Mouse (Mus musculus) neural tube, embryonic 13.5 days (tissue): ENCODE data around the gene Auts2. TPM values are rescaled to one million over a fixed set of nuclear protein-coding genes. Genes with fewer than 3 reads are reported as not detected.
"Not testable (repeated sequence)": the region's sequence is repeated elsewhere in the genome, so short reads cannot be mapped to it uniquely, and the experiment has no call there.

Experiments used
- ATAC-seq: fragments of 200-750 bp; cut with Nextera tagmentation; 2 replicates; pipeline ENCODE4 v1.8.0; 2017; ENCODE audit warnings: low read depth, mild to moderate bottlenecking, moderate TSS enrichment, moderate library complexity
- H3K27ac ChIP-seq: fragments of 300-500 bp; sonication (generic); replicated peaks from 2 replicates; pipeline ENCODE4 v1.5.1; 2015; ENCODE audit warnings: moderate library complexity, mild to moderate bottlenecking, inconsistent platforms
- H3K27me3 ChIP-seq: fragments of 300-500 bp; sonication (generic); 2 replicates; pipeline ENCODE4 v1.6.1; 2015; ENCODE audit warnings: mild to moderate bottlenecking, inconsistent platforms
- H3K36me3 ChIP-seq: fragments of 300-500 bp; sonication (generic); 2 replicates; pipeline ENCODE4 v1.6.1; 2015; ENCODE audit warnings: mild to moderate bottlenecking, inconsistent platforms
- H3K4me1 ChIP-seq: fragments of 300-500 bp; sonication (generic); replicated peaks from 2 replicates; pipeline ENCODE4 v1.6.1; 2015; ENCODE audit warnings: inconsistent platforms
- H3K4me2 ChIP-seq: fragments of 300-500 bp; sonication (generic); 2 replicates; pipeline ENCODE4 v1.6.1; 2015; ENCODE audit warnings: inconsistent platforms, mild to moderate bottlenecking, moderate library complexity
- H3K4me3 ChIP-seq: fragments of 300-500 bp; sonication (generic); 2 replicates; pipeline ENCODE4 v1.5.1; 2015; ENCODE audit warnings: mild to moderate bottlenecking, inconsistent platforms
- H3K9ac ChIP-seq: fragments of 300-500 bp; sonication (generic); 2 replicates; pipeline ENCODE4 v1.6.1; 2015; ENCODE audit warnings: moderate library complexity, mild to moderate bottlenecking, inconsistent platforms
- H3K9me3 ChIP-seq: fragments of 300-500 bp; sonication (generic); 2 replicates; pipeline ENCODE4 v1.6.1; 2016; ENCODE audit warnings: inconsistent platforms
- WGBS: fragments of 180-500 bp; shearing (Covaris S2); methylation state at CpG from one replicate; pipeline ENCODE4 v1.1.7; 2015; 5-methylcytosine and 5-hydroxymethylcytosine counted together
- polyA plus RNA-seq: library from polyadenylated mRNA; unstranded; fragments of >200 nt; fragmentation: Nextera tagmentation; extraction: Ambion mirVana; gene quantifications from 2 replicates; pipeline ENCODE4 v1.2.1, GENCODE M21; 2015

The Auts2 gene
- 72.6 and 82.2 TPM in 2 replicates for polyA plus RNA-seq

DNA sequence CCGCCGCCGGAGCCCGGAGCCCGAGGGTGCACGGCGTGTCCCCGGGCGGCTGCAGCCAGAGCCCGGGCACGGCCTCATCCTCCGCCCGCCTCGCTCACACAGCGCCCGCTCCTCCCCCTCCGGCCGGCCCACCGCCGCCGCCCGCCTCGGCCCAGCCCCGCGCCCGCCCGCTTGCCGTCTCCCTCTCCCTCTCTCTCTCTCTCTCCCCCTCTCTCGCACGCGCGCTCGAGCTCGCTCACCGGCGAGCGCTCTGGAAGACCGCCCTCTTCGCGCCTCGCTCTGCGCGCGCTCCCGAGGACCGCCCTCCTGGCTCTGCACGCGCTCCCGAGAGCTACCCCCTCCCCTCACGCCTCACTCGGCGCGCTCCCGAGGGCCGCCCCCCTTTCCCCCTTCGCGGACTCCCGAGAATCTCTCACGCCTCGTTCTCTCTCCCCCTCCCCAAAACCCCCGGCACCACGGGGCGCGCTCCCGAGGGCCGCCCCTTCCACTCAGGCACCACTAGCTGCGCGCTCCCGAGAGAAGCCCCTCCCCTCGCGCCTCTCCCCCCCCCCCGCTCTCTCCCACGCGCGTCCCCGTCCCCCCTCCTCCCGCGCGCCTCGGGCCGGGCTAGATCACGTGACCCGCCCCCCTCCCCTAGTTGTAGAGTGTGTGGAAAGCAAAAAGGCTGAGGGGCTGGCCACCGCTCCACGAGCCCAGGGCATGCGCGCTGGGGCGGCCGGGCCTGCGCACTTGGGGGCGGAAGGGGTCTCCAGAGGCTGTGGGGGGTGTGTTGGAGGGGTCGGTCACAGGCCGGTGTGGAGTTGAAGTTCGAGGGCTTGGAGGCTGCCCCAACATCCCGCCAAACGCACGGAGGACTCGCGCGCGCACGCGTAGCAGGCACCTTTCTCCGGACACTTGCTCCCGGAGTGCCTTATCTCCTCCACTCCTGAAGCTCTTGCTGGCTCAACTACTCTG lies at the start of gene Auts2:
Gene Auts2, minus strand, starts transcription at position 227 of the 954 bp plus-strand sequence.
- H3K4me3 ChIP-seq: peak within 1 kb of the TSS; percentile 71
- whole genome bisulfite sequencing: under 1% methylated on average over 67 of the region's 105 CpGs
- H3K9me3 ChIP-seq: no peaks in the 10 kb centered on the region
- H3K36me3 ChIP-seq: no peaks in the 10 kb centered on the region
- H3K27me3 ChIP-seq: peaks cover 10% of the 10 kb centered on the region; the same call in 1 of the 2 replicates
- peaks cover 33% of the 10 kb centered on the region for H3K4me1 ChIP-seq
- peak within 1 kb of the TSS; percentile 89 for H3K9ac ChIP-seq
- H3K27ac ChIP-seq: peak within 1 kb of the TSS; percentile 95
- H3K4me2 ChIP-seq: peak within 1 kb of the TSS; percentile 75
- ATAC-seq: peak; percentile 94

GRCm38 (mm10) chr5:132591721-132592695 lies 48.9 kb upstream of the Auts2 start:
- Histone ChIP-seq H3K9ac (no peak overlapping the region), H3K27me3 (no peaks in the 10 kb centered on the region), H3K4me2 (no peak overlapping the region), H3K9me3 (no peaks in the 10 kb centered on the region), H3K36me3 (no peaks in the 10 kb centered on the region), H3K4me1 (no peaks in the 10 kb centered on the region), H3K27ac (no peak overlapping the region), H3K4me3 (no peak overlapping the region)
- WGBS: 66% methylated on average over 24 of the region's 24 CpGs
- ATAC-seq: no peak

DNA sequence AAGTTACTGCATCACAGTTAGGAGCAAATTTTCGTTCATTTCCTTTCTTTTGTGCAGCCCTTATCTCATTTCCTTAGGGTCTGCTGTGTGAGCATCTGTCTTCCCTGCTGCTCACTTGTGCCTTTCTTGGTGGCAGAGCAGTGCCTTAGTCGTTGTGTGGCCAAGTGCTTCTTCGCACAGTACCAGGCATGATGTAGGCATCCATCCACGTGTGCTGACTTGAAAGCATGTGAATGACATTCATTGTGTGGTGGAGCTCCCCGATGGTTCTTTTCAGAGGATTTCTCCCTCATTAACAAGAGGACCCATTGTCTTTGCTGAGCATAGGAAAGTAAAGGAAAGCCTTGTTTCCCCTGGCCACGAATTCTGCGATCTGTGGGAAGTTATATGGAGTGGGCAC lies 36.6 kb upstream of the Auts2 start:
- 41% methylated on average over 7 of the region's 7 CpGs for WGBS
- no peaks in the 10 kb centered on the region for H3K27me3 ChIP-seq
- H3K4me2 ChIP-seq: no peak overlapping the region
- no peaks in the 10 kb centered on the region for H3K9me3 ChIP-seq
- H3K36me3 ChIP-seq: no peaks in the 10 kb centered on the region
- no peak overlapping the region for H3K9ac ChIP-seq
- ATAC-seq: no peak
- H3K4me3 ChIP-seq: no peak overlapping the region
- no peaks in the 10 kb centered on the region for H3K4me1 ChIP-seq
- H3K27ac ChIP-seq: no peak overlapping the region

- WGBS: 79% methylated on average over 6 of the region's 6 CpGs
- not testable (repeated sequence) for H3K27ac ChIP-seq, H3K9ac ChIP-seq, ATAC-seq, H3K4me2 ChIP-seq, H3K4me3 ChIP-seq, H3K36me3 ChIP-seq, H3K9me3 ChIP-seq, H3K4me1 ChIP-seq, H3K27me3 ChIP-seq
These were observed 17.6 kb upstream of the Auts2 start for GRCm38 (mm10) chr5:132560771-132561170.

DNA sequence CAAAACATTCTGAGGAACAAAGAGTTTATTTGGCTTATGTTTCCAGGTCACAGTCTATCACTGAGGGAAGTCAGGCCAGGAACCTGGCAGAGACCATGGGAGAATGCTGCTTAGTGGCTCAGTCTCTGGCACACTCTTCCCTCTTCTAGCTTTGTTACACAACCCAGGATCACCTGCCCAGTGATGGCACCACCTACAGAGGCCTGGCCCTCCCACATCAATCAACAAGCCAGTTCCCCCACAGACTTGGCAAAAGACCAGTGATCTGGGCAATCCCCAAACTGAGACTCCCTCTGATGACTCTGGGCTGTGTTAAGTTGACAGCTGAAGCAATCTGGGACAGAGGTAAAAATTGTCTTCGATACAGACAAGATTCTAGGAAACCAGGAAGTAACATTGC lies 2.6 kb upstream of the Auts2 start:
- no peak overlapping the region for H3K27ac ChIP-seq
- WGBS: 70% methylated on average over 1 of the region's 1 CpGs
- peaks cover 11% of the 10 kb centered on the region; the same call in 1 of the 2 replicates for H3K4me1 ChIP-seq
- ATAC-seq: no peak
- H3K4me2 ChIP-seq: no peak overlapping the region
- no peak overlapping the region for H3K9ac ChIP-seq
- H3K9me3 ChIP-seq: no peaks in the 10 kb centered on the region
- H3K4me3 ChIP-seq: no peak overlapping the region
- H3K27me3 ChIP-seq: peaks cover 13% of the 10 kb centered on the region
- H3K36me3 ChIP-seq: no peaks in the 10 kb centered on the region

- Histone ChIP-seq H3K4me2 (peak overlapping the region; percentile 75), H3K4me1 (peaks cover 25% of the 10 kb centered on the region), H3K27ac (0 out of 2 replicates have a peak overlapping the region, but pooled peaks have one; percentile 33), H3K4me3 (peak overlapping the region; percentile 71), H3K36me3 (no peaks in the 10 kb centered on the region), H3K27me3 (peaks cover 10% of the 10 kb centered on the region; the same call in 1 of the 2 replicates), H3K9me3 (no peaks in the 10 kb centered on the region), H3K9ac (peak overlapping the region; percentile 89)
- 4% methylated on average over 26 of the region's 26 CpGs for WGBS
- no peak for ATAC-seq
These were observed 1.2 kb upstream of the Auts2 start for GRCm38 (mm10) chr5:132544176-132544995.

DNA sequence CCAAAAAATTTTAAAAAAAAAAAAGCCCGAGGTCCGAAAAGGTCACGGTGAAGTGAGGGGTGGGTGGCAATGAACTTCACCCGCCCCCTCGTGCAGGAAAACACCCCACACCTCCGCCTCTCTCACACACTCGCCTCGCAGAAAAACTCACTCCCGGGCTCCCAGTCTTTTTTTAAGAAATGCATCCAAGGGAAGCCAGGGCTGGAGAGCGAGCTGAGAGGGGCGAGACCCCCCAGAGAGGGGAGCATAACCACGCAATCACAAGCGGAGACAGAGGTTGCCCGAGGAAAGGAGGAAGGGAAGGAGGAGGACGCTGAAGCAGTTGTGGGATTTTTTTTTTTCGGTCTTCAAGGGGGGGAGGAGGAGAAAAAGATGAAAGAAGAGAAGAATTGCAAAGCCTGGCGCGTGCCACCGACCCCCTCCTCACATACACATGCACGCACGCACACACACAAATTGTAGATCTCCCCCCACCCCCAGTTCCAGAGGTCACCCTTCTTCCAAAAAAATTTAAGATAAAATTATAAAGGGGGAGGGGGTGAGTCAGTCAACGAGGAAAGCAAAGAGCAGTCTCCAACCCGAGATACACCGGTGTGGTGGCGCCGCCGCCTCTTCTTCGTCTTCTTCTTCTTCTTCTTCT lies 643 bp downstream of the Auts2 start:
- peak overlapping the region; percentile 89 for H3K9ac ChIP-seq
- no peaks in the 10 kb centered on the region for H3K36me3 ChIP-seq
- H3K9me3 ChIP-seq: no peaks in the 10 kb centered on the region
- WGBS: under 1% methylated on average over 28 of the region's 28 CpGs
- H3K27me3 ChIP-seq: peaks cover 4% of the 10 kb centered on the region; the same call in 1 of the 2 replicates
- H3K4me1 ChIP-seq: peaks cover 41% of the 10 kb centered on the region
- peak overlapping the region; percentile 75 for H3K4me2 ChIP-seq
- peak overlapping the region; percentile 71 for H3K4me3 ChIP-seq
- peak; percentile 10 for ATAC-seq
- peak overlapping the region; percentile 95 for H3K27ac ChIP-seq

DNA sequence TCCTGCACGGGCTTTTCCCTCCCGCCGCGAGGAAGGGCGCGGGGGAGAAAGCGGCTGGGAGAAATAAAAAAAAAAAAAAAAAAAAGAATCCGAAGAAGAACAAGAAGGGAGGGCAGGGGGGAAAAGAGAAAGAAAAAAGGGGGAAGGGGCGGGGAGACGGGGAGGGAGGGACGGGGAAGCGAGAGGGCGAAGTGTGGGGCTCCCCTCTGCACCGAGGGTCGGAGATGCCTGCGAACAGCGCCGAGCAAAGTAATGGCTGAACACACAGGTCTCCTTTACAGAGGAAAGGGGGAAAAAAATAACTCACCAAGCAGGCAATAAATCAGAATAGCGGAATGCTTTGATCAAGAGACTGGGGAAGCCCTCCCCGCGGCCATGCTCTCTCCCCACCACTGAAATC lies 1.2 kb downstream of the Auts2 start:
- Histone ChIP-seq H3K4me2 (peak overlapping the region; percentile 75), H3K4me1 (peaks cover 46% of the 10 kb centered on the region), H3K36me3 (no peaks in the 10 kb centered on the region), H3K27ac (peak overlapping the region; percentile 95), H3K27me3 (no peaks in the 10 kb centered on the region), H3K4me3 (peak overlapping the region; percentile 71), H3K9me3 (no peaks in the 10 kb centered on the region), H3K9ac (peak overlapping the region; percentile 89)
- no peak for ATAC-seq
- WGBS: 2% methylated on average over 11 of the region's 21 CpGs

- Histone ChIP-seq H3K27me3 (no peaks in the 10 kb centered on the region), H3K36me3 (no peaks in the 10 kb centered on the region), H3K4me3 (peak overlapping the region; percentile 71), H3K9ac (peak overlapping the region; percentile 89), H3K27ac (peak overlapping the region; percentile 95), H3K4me1 (peaks cover 46% of the 10 kb centered on the region), H3K4me2 (peak overlapping the region; percentile 75), H3K9me3 (no peaks in the 10 kb centered on the region)
- ATAC-seq: no peak
- 1% methylated on average over 46 of the region's 46 CpGs for WGBS
These were observed 1.7 kb downstream of the Auts2 start for GRCm38 (mm10) chr5:132541371-132541931.

- WGBS: 0% methylated on average over 6 of the region's 7 CpGs
- no peaks in the 10 kb centered on the region for H3K36me3 ChIP-seq
These were observed 2.3 kb downstream of the Auts2 start for GRCm38 (mm10) chr5:132540841-132541311.

More at GRCm38 (mm10) chr5:132540841-132541311, 2.3 kb downstream of the Auts2 start:
- Histone ChIP-seq H3K4me2 (peak overlapping the region; percentile 75), H3K9ac (peak overlapping the region; percentile 89), H3K4me3 (peak overlapping the region; percentile 71), H3K9me3 (no peaks in the 10 kb centered on the region), H3K4me1 (peaks cover 52% of the 10 kb centered on the region), H3K27me3 (no peaks in the 10 kb centered on the region), H3K27ac (peak overlapping the region; percentile 95)
- ATAC-seq: no peak
